Mouse (Mus musculus) thymus, adult 2 months (tissue): ENCODE data around the gene Skap1.

ENCODE experiments used
- CTCF ChIP-seq: fragments of 200-500 bp; IDR thresholded peaks from 2 replicates; pipeline ENCODE4 v1.5.1; 2012; ENCODE audit warnings: mild to moderate bottlenecking, control low read depth, low read length, moderate library complexity, borderline replicate concordance; ENCODE audit not compliant: control insufficient read depth, poor library complexity, insufficient read depth; ENCODE audit errors: extremely low read depth
- POLR2A ChIP-seq: fragments of 200-500 bp; IDR thresholded peaks from 2 replicates; pipeline ENCODE4 v1.6.1; 2012; ENCODE audit warnings: mild to moderate bottlenecking, low read length, control low read depth, moderate library complexity; ENCODE audit not compliant: control insufficient read depth, poor library complexity, insufficient read depth; ENCODE audit errors: extremely low read depth

DNA sequence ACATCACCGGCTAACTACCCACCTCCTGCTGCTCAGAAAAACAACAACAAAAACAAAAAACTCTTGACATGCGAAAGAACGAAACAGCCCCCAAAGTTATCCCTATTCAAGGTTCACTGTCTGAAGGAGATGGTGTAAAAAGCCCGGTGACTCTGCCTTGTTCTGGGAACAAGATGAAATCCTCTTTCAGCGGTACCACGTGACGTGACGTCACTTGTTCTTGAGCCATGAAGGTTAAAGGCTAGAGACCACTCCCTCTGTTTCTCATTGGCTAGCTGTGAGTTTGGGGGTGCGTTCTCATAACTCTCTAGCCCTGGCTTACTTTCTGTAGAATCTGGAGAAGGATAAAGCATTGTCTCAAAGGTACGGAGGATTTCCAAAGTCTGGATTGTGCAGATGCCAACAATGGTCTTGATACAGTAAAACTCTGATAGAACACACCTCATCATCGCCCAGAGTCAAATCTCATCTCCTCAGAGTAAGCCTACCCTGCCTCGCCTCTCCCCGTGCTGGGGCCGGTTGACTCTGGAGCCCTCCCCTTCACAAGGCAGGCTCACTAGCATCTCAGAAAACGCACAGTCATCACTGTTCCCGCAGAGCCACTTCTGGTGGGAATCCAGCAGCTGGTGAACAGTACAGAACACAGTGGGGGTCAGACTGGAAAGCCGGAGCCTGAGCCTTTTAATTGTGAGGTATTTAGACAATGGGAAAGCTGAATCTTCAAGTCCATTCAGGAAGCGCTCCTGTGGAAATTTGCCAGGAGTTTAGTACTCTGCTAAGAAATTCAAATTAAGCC lies 249.0 kb downstream of the Skap1 start:
- TF ChIP-seq POLR2A = no peak
- TF ChIP-seq CTCF = no peak
